Mouse (Mus musculus) embryo, embryonic 11 days (tissue): ENCODE measurements around the gene Ltbp3.

Experiments
- DNase-seq: peaks from one replicate; pipeline ENCODE4 v3.0.0-alpha.2; 2015

The Ltbp3 gene

GRCm38 (mm10) chr19:5740320-5741317 is at the start of gene Ltbp3:
Ltbp3 (plus strand) TSS chr19:5740904.
- DNase-seq: no peak

GRCm38 (mm10) chr19:5691601-5692000 is 49.1 kb upstream of the Ltbp3 start:
- DNase-seq: no peak

- DNase-seq: no peak
Observed at GRCm38 (mm10) chr19:5692086-5692912, 48.4 kb upstream of the Ltbp3 start.

GRCm38 (mm10) chr19:5692913-5693396 is 47.7 kb upstream of the Ltbp3 start:
- DNase-seq: no peak

GRCm38 (mm10) chr19:5693801-5694200 is 46.9 kb upstream of the Ltbp3 start:
- DNase-seq: no peak

GRCm38 (mm10) chr19:5695849-5696462 is 44.7 kb upstream of the Ltbp3 start:
- DNase-seq: peak; percentile 79

GRCm38 (mm10) chr19:5704163-5704800 is 36.4 kb upstream of the Ltbp3 start, which contains the start of gene Kcnk7:
Kcnk7 (plus strand) TSS chr19:5704367.
- DNase-seq: no peak

GRCm38 (mm10) chr19:5704801-5705571 is 35.7 kb upstream of the Ltbp3 start:
- DNase-seq: no peak

- no peak for DNase-seq
Observed at GRCm38 (mm10) chr19:5710068-5710467, 30.6 kb upstream of the Ltbp3 start.

- no peak for DNase-seq
Observed at GRCm38 (mm10) chr19:5710581-5710980, 30.1 kb upstream of the Ltbp3 start.

GRCm38 (mm10) chr19:5711218-5711617 is 29.5 kb upstream of the Ltbp3 start:
- peak; percentile 74 for DNase-seq

- DNase-seq: no peak
Observed at GRCm38 (mm10) chr19:5711907-5712460, 28.7 kb upstream of the Ltbp3 start.

GRCm38 (mm10) chr19:5713255-5713654 is 27.4 kb upstream of the Ltbp3 start:
- no peak for DNase-seq

GRCm38 (mm10) chr19:5713730-5714129 is 27.0 kb upstream of the Ltbp3 start:
- peak; percentile 58 for DNase-seq

- peak; percentile 61 for DNase-seq
Observed at GRCm38 (mm10) chr19:5715793-5716688, 24.7 kb upstream of the Ltbp3 start.

GRCm38 (mm10) chr19:5716955-5717354 is 23.7 kb upstream of the Ltbp3 start:
- DNase-seq: no peak

- DNase-seq: no peak
Observed at GRCm38 (mm10) chr19:5721233-5721632, 19.5 kb upstream of the Ltbp3 start.

GRCm38 (mm10) chr19:5722848-5723425 is 17.8 kb upstream of the Ltbp3 start:
- DNase-seq: no peak

GRCm38 (mm10) chr19:5723934-5724548 is 16.7 kb upstream of the Ltbp3 start:
- no peak for DNase-seq
